Mouse (Mus musculus): ENCODE data around the gene Gm3029.
"Not testable (repeated sequence)": the region's sequence is repeated elsewhere in the genome, so short reads cannot be mapped to it uniquely, and the experiment has no call there.

Gm3029 gene

GRCm38 (mm10) chr14:3931456-3931855 is at the start of gene Gm3029:
Gm3029 (plus strand) TSS chr14:3931756.
- not testable (repeated sequence) for DNase-seq (ENCODE audit: low spot score)

- not testable (repeated sequence) for DNase-seq (ENCODE audit: low spot score)
Observed at GRCm38 (mm10) chr14:3883872-3884271, 47.7 kb upstream of the Gm3029 start, which contains the start of gene Gm2916. Gm2916 (plus strand) TSS chr14:3884172.

GRCm38 (mm10) chr14:3963247-3963646 is 31.7 kb downstream of the Gm3029 start, which contains the start of gene Gm3095:
Gm3095 (plus strand) TSS chr14:3963547.
- not testable (repeated sequence) for DNase-seq (ENCODE audit: low spot score)

Data from urinary bladder, postnatal 25 days (tissue).